Mouse (Mus musculus): Measurements from ENCODE around the gene Pdpr.
"Not testable (repeated sequence)": the region's sequence is repeated elsewhere in the genome, so short reads cannot be mapped to it uniquely, and the experiment has no call there.

Pdpr gene

DNA sequence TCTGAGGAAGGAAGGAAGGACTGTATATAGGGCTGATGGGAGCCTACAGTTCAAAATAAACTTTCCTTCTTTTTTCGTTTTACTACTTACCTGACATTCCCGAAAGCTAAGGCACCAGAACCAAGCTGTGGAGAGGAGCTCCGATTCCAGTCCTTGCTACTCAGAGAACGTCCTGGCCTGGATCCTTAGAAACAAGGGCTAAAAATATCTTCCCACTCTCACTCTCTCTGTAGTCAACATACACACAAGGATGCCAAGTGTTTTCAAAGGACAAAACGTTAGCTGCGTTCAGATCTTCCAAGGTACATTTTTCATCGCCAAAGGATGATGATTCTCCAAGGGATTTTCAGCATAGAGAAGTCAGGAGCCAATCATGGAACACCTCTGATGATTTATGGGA is 2.7 kb upstream of the Pdpr start:
- no peak for DNase-seq

DNA sequence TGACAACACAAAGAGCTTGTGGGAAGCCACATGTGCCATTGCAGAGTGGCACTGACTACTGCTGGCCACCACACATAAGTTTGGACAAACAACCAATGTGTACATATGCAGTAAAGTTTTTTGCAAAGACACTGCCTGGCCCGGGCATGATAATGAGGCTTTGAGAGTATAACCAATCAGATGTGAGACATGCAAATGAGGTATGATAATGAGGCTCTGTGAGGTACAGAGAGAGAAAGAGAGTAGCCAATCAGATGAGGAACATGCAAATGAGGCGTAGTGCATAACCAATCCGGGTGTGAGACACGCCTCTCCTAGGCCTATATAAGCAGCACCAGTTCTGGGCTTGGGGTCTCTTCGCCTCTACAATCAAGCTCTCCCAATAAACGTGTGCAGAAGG is 2.1 kb upstream of the Pdpr start, which contains the start of gene Clec18a:
Gene Clec18a (minus strand): TSS at position 101 of the 400 bp plus-strand sequence.
- DNase-seq, result not testable (repeated sequence)

DNA sequence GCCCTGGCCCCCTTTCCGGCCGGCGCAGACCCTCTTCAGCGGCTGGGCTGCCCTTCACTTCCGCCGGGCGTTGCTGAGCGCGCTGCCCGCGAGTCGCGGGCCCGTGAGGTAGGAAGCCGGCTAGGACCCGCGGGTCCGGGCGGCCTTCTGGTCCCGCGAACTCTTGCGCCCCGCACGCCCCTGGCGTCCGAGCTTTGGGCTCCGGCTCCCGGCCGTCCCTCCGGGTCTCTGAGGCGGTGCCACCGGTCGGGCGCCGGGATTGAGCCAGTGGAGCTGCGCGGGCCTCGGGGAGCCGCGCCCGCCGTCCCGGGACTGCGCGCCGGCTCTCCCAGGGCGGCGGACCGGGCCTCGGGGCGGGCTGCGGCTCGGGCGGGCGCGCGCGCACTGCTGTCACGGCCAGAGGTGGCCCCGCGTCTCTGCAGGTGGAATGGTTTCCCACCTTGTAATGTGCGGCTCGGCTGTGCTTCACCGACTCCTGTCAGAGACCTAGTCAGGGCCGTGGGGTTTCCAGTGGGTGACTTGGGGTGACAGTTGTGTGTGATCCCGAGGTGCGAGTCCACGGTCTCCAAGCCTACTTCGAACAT is 381 bp downstream of the Pdpr start:
- DNase-seq, result peak; percentile 44

DNA sequence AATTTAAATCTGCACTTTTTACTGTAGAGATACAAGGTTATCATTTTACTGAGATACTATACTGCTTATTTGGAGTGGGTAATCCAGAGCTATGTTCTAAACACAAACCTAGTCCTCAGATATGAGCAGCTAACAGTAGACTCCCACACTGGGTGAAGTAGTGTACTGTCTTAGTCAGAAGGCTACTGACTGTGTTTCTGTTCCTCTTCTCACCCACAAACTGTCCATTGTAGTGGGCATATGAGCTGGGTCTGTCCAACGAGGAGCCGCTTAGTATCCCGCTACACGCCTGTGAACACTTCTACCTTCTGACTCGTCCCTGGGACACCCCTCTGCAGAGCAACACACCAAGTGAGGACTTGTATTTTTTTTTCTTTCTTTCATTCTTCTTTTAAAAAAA is 20.5 kb downstream of the Pdpr start:
- DNase-seq, result no peak

DNA sequence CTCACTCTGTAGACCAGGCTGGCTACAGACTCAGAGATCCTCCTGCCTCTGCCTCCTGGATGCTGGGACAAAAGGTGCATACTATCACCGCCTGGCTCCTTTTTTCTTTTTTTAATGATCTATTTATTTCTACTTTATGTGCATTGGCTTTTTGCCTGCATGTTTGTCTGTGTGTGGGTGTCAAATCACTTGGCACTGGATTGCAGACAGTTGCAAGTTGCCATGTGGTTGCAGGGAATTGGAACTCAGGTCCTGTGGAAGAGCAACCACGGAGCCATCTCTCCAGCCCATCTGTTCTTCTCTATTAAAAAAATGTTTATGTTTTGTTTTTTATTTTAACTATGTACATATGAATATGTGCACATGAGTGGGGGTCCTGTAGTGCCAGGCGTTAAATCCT is 25.1 kb downstream of the Pdpr start:
- DNase-seq, result no peak

DNA sequence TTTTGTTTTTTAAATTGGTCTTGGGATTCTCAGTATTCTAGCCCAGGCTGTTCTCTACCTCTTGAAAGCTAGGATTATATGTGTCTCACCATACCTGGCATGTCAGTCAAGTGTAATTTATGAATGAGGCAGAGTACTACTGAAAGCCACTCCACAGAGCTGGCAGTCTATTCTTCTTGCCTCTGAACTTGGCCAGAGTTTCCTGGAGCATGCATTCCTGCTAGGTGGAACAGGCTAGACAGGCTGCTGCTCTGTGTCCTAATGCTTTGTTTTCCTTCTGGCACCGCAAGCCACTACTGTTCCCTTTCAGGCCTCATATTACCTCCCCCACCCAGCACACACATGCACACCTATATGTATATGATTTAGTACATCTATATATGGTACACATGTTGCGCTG is 36.3 kb downstream of the Pdpr start:
- DNase-seq, result no peak

DNA sequence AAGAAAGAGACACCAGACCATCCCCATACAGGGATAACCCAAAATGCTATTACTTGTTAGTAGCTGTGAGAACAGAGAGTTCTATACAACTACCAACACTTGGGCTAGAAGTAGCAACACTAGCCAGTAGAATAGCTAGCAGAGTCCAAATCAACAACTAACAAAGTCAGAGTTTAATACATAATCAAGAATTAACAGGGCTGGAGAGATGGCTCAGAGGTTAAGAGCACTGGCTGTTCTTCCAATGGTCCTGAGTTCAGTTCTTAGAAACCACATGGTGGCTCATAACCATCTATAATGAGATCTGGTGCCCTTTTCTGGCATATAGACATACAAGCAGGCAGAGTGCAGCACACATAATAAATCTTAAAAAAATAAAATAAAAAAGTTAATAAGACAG is 48.1 kb downstream of the Pdpr start:
- DNase-seq, result no peak

DNA sequence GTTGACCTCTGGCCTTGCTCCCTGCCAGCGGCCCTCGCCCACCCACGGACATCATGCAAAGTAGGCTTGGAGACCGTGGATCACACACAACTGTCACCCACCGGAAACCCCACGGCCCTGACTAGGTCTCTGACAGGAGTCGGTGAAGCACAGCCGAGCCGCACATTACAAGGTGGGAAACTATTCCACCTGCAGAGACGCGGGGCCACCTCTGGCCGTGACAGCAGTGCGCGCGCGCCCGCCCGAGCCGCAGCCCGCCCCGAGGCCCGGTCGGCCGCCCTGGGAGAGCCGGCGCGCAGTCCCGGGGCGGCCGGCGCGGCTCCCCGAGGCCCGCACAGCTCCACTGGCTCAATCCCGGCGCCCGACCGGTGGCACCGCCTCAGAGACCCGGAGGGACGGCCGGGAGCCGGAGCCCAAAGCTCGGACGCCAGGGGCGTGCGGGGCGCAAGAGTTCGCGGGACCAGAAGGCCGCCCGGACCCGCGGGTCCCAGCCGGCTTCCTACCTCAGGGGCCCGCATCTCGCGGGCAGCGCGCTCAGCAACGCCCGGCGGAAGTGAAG is 50.5 kb downstream of the Pdpr start:
- DNase-seq, result not testable (repeated sequence)

DNA sequence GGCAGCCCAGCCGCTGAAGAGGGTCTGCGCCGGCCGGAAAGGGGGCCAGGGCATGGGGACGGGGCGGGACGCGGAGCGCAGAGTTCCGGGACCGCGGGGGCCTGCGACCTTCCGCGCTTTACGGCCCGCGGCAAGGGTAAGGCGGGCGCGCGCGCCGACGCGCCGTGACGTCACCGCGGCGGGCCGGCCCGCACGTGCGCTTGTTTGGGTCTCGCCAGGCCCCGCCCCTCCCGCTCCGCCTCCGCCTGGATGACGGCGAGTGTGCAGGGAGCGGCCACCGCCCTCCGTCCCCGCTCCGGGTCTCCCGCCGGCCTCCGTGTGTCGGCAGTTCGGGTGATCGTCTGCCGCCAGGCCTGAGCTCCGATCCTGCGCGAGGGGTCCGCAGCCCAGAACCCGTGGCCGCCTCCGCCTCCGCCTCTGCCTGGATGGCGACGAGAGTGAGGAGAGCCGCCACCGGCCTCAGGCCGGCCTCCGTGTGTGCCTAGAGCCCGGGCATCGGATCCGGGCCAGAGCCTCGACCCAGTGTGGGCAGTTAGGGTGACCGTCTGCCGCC is 51.1 kb downstream of the Pdpr start:
- DNase-seq, result peak; percentile 98

DNA sequence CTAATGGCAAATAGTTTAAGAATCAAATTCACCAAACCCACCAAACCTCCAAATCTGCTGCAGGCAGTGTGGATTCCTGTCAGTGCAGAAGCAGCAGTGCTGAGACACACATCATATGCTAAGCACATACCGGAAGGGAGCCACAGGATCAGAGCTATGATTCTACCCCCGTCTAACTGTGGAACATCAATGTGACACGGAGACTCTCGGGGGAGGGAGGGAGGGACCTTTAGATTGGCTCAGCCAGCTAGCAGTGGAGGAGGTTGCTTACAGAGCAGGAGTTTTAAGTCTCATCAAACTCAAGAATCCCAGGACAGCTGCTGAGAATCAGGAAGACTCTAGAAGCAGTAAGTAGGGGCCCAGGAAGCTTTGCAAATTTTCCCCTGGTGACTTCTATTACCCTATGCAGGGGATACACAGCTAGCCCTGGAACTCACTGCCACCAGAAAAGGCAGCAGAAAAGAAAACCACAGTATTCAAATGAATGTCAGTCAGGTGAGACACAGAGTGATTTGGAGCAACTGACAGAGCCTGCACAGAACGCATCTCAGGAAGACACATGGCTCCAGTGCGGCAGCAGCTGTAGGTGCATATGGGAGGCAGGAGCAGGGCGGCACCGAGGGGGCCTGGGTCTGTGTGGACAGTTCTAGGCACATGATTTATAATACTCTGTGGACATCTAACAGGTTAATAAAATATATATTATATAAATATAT is 61.4 kb downstream of the Pdpr start:
- no peak for DNase-seq

DNA sequence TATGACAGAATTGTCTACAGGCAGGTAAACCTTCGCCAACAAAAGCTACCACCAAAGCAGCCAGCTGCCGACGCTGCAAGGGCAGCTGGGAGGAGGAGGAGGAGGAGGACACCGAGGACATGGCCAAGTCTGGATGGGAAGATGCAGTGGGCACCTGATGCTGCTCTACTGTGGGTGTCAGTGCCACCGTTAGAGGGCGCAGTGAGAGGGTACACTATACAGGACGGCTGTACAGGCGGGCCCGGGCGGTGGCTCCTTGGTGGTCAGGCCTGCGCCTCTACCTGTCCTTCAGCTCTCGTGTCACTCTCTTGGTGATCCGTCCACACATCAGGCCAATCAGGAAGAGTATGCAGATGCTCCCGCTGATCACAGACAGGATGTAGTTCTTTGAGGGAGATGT is 63.2 kb downstream of the Pdpr start:
- DNase-seq, result peak; percentile 63

DNA sequence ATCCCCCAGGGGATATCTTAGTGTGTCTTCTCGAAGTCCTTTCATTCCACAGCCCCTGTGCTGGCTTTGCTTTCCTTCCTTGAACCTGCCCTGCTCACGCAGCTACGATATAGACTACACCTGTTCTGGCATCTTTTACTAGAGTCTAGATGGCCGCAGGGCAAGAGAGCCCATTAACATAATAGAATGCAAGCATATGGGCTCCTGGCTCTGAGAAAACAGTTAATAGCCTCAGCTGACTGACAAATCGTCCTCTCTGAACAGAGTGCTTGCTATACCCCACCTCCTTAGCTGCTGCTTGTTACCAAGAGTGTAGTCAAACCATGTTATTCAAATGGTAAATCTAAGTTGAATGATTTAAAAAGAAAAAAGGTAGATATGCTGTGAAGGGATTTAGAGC is 77.2 kb downstream of the Pdpr start:
- DNase-seq, result no peak

DNA sequence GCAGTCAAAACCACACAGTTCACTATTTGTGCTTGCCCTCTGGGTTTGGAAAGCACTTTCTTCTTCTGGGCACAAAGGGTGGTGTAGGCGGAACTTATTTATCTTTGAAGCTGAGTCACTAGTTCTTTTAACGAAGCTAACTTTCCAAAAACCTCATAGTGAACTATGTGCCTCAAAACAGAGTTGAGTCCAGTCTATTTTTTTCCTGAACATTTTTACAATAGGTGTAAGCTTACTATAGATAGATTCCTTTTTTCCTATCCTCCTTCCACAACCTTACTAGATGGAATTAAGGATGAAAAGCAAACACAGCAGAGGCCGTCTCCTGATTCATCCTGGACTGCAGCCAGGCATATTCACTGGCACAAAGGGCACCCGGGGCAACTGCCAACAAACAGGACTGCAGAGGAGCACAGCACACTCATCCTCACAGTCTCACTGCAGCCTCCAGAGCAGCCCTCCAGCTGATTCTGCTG is 91.1 kb downstream of the Pdpr start:
- peak; percentile 84 for DNase-seq

Measured in kidney, postnatal 14 days (tissue).